Mouse (Mus musculus): ENCODE data around the gene Fgf11.

Gene Fgf11

GRCm38 (mm10) chr11:69758971-69759721, 42.5 kb downstream of the Fgf11 start:
- in situ Hi-C loops (cut with MboI, MseI): loop anchor here in 1 of 2 experiments (5.0 to 25.0 kb wide), 4 partner anchors 78 to 1297 kb away; partner anchors contain the start of genes Nlgn2, Tmem256 and Tmem95

GRCm38 (mm10) chr11:69758478-69758970, 43.1 kb downstream of the Fgf11 start, which contains the start of gene Polr2a:
Gene Polr2a (minus strand): TSS chr11:69758637.
- in situ Hi-C loops (cut with MboI, MseI): loop anchor here in 1 of 2 experiments (5.0 to 25.0 kb wide), 4 partner anchors 79 to 1296 kb away; partner anchors contain the start of genes Nlgn2, Tmem256 and Tmem95

GRCm38 (mm10) chr11:69758090-69758456, 43.6 kb downstream of the Fgf11 start:
- in situ Hi-C loops (cut with MboI, MseI): loop anchor here in 1 of 2 experiments (5.0 to 25.0 kb wide), 4 partner anchors 79 to 1296 kb away; partner anchors contain the start of genes Nlgn2, Tmem256 and Tmem95

- in situ Hi-C loops (cut with MboI, MseI): loop anchor here in 1 of 2 experiments (5.0 to 25.0 kb wide), 4 partner anchors 80 to 1295 kb away; partner anchors contain the start of genes Nlgn2, Tmem256 and Tmem95
Observed at GRCm38 (mm10) chr11:69757303-69758089, 44.2 kb downstream of the Fgf11 start.

GRCm38 (mm10) chr11:69754701-69755100, 47.0 kb downstream of the Fgf11 start:
- in situ Hi-C loops (cut with MboI, MseI): loop anchor here in 1 of 2 experiments (5.0 to 25.0 kb wide), 4 partner anchors 83 to 1292 kb away; partner anchors contain the start of genes Nlgn2, Tmem256 and Tmem95

GRCm38 (mm10) chr11:69754233-69754632, 47.4 kb downstream of the Fgf11 start:
- in situ Hi-C loops (cut with MboI, MseI): loop anchor here in 1 of 2 experiments (25.0 kb wide), 1 partner anchor 1292 kb away; no protein-coding TSS in a partner anchor

- in situ Hi-C loops (cut with MboI, MseI): loop anchor here in 1 of 2 experiments (25.0 kb wide), 1 partner anchor 1290 kb away; no protein-coding TSS in a partner anchor
Observed at GRCm38 (mm10) chr11:69752686-69753085, 49.0 kb downstream of the Fgf11 start.

- in situ Hi-C loops (cut with MboI, MseI): loop anchor here in 1 of 2 experiments (25.0 kb wide), 1 partner anchor 1289 kb away; no protein-coding TSS in a partner anchor
Observed at GRCm38 (mm10) chr11:69751635-69752034, 50.0 kb downstream of the Fgf11 start.
